Mouse (Mus musculus) forebrain, embryonic 16.5 days (tissue): ENCODE measurements at regions not wholly inside any gene's neighbourhood (a gene's known extent, or its start where the extent isn't known, plus 50 kb on each side); places are given as distances from the start of the nearest gene placed in this dataset.
"Not testable (repeated sequence)": the region's sequence is repeated elsewhere in the genome, so short reads cannot be mapped to it uniquely, and the experiment has no call there.

Source experiments
- ATAC-seq: fragments of 200-750 bp; cut with Nextera tagmentation; 2 replicates; pipeline ENCODE4 v1.8.0; 2017; ENCODE audit warnings: mild to moderate bottlenecking, moderate library complexity
- H3K27ac ChIP-seq: fragments of 300-500 bp; sonication (generic); 2 replicates; pipeline ENCODE4 v1.5.1; 2014; ENCODE audit warnings: low read length, control low read depth
- H3K27me3 ChIP-seq: fragments of 300-500 bp; sonication (generic); replicated peaks from 2 replicates; pipeline ENCODE4 v1.6.1; 2014; ENCODE audit warnings: low read length; ENCODE audit not compliant: control insufficient read depth, insufficient read depth
- H3K36me3 ChIP-seq: fragments of 300-500 bp; sonication (generic); 2 replicates; pipeline ENCODE4 v1.6.1; 2014; ENCODE audit not compliant: control insufficient read depth, insufficient read depth
- H3K4me1 ChIP-seq: fragments of 300-500 bp; sonication (generic); replicated peaks from 2 replicates; pipeline ENCODE4 v1.6.1; 2014; ENCODE audit warnings: low read length; ENCODE audit not compliant: control insufficient read depth, insufficient read depth
- H3K4me2 ChIP-seq: fragments of 300-500 bp; sonication (generic); 2 replicates; pipeline ENCODE4 v1.6.1; 2014; ENCODE audit warnings: mild to moderate bottlenecking, low read length, control low read depth
- H3K4me3 ChIP-seq: fragments of 300-500 bp; sonication (generic); replicated peaks from 2 replicates; pipeline ENCODE4 v1.5.1; 2014; ENCODE audit warnings: mild to moderate bottlenecking, low read length, control low read depth
- H3K9ac ChIP-seq: fragments of 300-500 bp; sonication (generic); replicated peaks from 2 replicates; pipeline ENCODE4 v1.6.1; 2014; ENCODE audit warnings: low read depth, low read length, control low read depth
- H3K9me3 ChIP-seq: fragments of 300-500 bp; sonication (generic); 2 replicates; pipeline ENCODE4 v1.6.1; 2016; ENCODE audit warnings: low read length; ENCODE audit not compliant: control insufficient read depth
- WGBS: fragments of 180-500 bp; shearing (Covaris S2); extraction: QIAGEN DNeasy Blood & Tissue Kit; methylation state at CpG from one replicate; pipeline ENCODE4 v1.1.7; 2014; 5-methylcytosine and 5-hydroxymethylcytosine counted together

GRCm38 (mm10) chr7:113688717-113689116 is 77.1 kb upstream of the Spon1 start:
- Histone ChIP-seq H3K9me3 (no peaks in the 10 kb centered on the region), H3K4me2 (no peak overlapping the region)

GRCm38 (mm10) chr7:113689131-113689530 is 76.7 kb upstream of the Spon1 start:
- WGBS: 91% methylated on average over 2 of the region's 2 CpGs
- Histone ChIP-seq H3K4me1 (no peaks in the 10 kb centered on the region), H3K9me3 (no peaks in the 10 kb centered on the region), H3K9ac (no peak overlapping the region), H3K36me3 (no peaks in the 10 kb centered on the region), H3K4me3 (no peak overlapping the region), H3K27me3 (no peaks in the 10 kb centered on the region), H3K4me2 (no peak overlapping the region), H3K27ac (no peak overlapping the region)
- no peak for ATAC-seq

More at GRCm38 (mm10) chr7:113688717-113689116, 77.1 kb upstream of the Spon1 start:
- Histone ChIP-seq H3K9ac (no peak overlapping the region), H3K4me3 (no peak overlapping the region), H3K36me3 (no peaks in the 10 kb centered on the region), H3K4me1 (no peaks in the 10 kb centered on the region), H3K27ac (no peak overlapping the region), H3K27me3 (no peaks in the 10 kb centered on the region)
- 97% methylated on average over 1 of the region's 1 CpGs for WGBS
- ATAC-seq: no peak

DNA sequence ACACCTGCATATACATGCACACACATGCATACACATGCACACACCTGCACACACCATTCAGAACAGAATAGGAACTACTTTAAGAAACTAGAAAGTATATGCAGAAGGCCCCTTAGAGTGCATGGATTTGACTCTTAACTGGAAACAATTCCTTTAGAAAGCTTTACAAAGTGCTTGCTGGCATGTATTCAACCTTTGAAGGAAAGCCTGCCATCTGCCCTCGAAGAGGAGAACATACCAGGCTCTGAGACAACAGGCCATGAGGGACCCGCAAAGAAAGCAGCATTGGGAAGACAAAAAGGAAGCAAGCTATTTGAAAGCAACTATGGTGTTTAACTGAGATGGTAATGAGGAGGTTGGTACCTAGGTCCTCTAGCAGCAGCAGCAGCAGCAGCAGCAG is 74.0 kb upstream of the Spon1 start:
- H3K27ac ChIP-seq: no peak overlapping the region
- H3K27me3 ChIP-seq: no peaks in the 10 kb centered on the region
- H3K4me1 ChIP-seq: no peaks in the 10 kb centered on the region
- no peak overlapping the region for H3K9ac ChIP-seq
- no peak for ATAC-seq
- WGBS: 17% methylated on average over 2 of the region's 2 CpGs
- H3K9me3 ChIP-seq: no peaks in the 10 kb centered on the region
- no peak overlapping the region for H3K4me2 ChIP-seq
- H3K4me3 ChIP-seq: no peak overlapping the region
- H3K36me3 ChIP-seq: no peaks in the 10 kb centered on the region

DNA sequence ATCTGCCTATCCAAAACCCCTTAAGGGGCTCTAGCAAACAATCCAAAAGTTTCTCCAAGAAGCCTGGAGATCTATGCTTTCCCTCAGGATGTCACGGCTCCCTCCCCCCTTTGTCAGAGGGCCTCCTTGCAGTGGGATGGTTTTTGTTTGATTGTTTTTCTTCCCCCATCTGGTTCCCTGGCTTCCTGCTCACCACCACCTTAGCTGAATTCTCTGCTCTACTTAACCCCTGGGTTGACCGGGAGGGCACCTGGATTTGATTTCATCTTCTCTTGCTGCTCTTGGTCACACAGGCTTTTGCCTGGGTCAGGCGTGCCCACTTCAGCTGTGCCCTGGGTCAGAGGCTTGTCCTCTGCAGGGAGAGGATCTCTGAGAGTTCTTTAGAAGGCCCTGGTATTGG is 72.3 kb upstream of the Spon1 start:
- Histone ChIP-seq H3K4me1 (no peaks in the 10 kb centered on the region), H3K4me3 (no peak overlapping the region), H3K9me3 (no peaks in the 10 kb centered on the region), H3K27ac (no peak overlapping the region), H3K9ac (no peak overlapping the region), H3K27me3 (no peaks in the 10 kb centered on the region), H3K36me3 (no peaks in the 10 kb centered on the region), H3K4me2 (no peak overlapping the region)
- no peak for ATAC-seq
- 81% methylated on average over 3 of the region's 3 CpGs for WGBS

DNA sequence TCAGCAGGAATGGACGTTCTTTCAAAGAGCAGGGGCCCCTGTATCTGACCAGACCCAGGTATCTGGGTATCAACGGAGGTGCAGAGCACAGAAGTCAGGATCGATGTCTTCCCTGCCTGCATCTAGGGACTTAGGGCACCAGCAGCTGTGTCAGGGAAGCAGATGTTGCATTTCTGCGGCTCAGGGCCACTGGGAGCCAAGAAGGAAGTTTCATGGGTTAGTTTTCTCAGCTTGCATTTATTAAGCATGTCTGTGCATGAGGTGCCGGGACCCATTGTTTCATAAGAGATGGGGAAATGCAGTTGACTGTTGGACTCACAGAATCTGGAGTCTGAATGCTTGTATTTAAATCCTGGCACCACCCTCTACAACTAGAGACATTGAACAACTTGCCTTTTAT is 71.3 kb upstream of the Spon1 start:
- 66% methylated on average over 5 of the region's 5 CpGs for WGBS
- Histone ChIP-seq H3K27me3 (no peaks in the 10 kb centered on the region), H3K9ac (no peak overlapping the region), H3K4me3 (no peak overlapping the region), H3K27ac (no peak overlapping the region), H3K4me1 (no peaks in the 10 kb centered on the region), H3K9me3 (no peaks in the 10 kb centered on the region), H3K4me2 (no peak overlapping the region), H3K36me3 (no peaks in the 10 kb centered on the region)
- ATAC-seq: no peak

GRCm38 (mm10) chr7:113705929-113706328 is 59.9 kb upstream of the Spon1 start:
- H3K9me3 ChIP-seq: peaks cover 2% of the 10 kb centered on the region; the same call in 1 of the 2 replicates
- no peak overlapping the region for H3K9ac ChIP-seq
- no peaks in the 10 kb centered on the region for H3K4me1 ChIP-seq
- H3K27ac ChIP-seq: no peak overlapping the region
- H3K4me2 ChIP-seq: no peak overlapping the region
- H3K27me3 ChIP-seq: no peaks in the 10 kb centered on the region
- no peaks in the 10 kb centered on the region for H3K36me3 ChIP-seq
- no peak overlapping the region for H3K4me3 ChIP-seq
- ATAC-seq: no peak

- Histone ChIP-seq H3K9me3 (peaks cover 2% of the 10 kb centered on the region; the same call in 1 of the 2 replicates), H3K27ac (no peak overlapping the region), H3K4me2 (no peak overlapping the region), H3K9ac (no peak overlapping the region), H3K4me3 (no peak overlapping the region), H3K36me3 (no peaks in the 10 kb centered on the region), H3K4me1 (no peaks in the 10 kb centered on the region), H3K27me3 (no peaks in the 10 kb centered on the region)
- ATAC-seq: no peak
- WGBS: 64% methylated on average over 2 of the region's 2 CpGs
These were observed 58.2 kb upstream of the Spon1 start for GRCm38 (mm10) chr7:113707596-113707995.

DNA sequence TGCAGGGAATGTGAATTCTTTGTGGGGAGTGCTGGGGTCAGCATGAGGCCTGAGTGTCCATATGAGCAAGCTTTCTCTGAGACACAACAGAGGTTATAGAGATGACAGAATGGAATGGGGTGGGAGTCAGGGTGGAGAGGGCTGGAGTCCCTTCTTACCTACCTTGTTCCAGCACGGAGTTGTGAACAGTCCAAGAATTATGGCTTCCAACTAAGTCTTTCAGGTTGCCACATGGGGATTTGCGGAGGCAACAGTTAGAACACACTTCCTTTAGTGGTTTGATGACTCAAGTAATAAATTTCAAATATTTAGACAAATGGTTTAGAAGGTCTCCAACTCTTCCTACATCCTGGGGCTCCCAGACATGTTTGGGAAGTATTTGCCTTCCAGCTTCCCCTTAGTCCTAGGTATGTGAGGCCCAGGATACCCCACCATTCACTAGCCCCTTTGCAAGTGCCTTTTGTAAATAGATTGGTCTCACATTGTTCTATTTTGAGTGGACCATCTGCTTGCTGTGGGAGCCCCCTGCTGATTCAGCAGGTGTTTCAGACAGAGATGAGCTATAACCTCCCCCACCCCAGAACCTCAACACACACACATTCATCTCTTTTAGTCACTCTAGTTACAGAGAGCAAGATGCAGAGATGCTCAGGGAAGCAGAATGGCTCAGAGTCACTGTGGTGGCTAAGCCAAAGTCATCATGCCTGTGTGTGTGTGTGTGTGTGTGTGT is 55.1 kb upstream of the Spon1 start:
- H3K36me3 ChIP-seq: no peaks in the 10 kb centered on the region
- H3K27me3 ChIP-seq: no peaks in the 10 kb centered on the region
- no peaks in the 10 kb centered on the region for H3K4me1 ChIP-seq
- no peak overlapping the region for H3K4me3 ChIP-seq
- H3K4me2 ChIP-seq: no peak overlapping the region
- peaks cover 2% of the 10 kb centered on the region; the same call in 1 of the 2 replicates for H3K9me3 ChIP-seq
- 88% methylated on average over 2 of the region's 2 CpGs for WGBS
- H3K27ac ChIP-seq: no peak overlapping the region
- H3K9ac ChIP-seq: no peak overlapping the region
- ATAC-seq: no peak

GRCm38 (mm10) chr7:113711356-113711755 is 54.4 kb upstream of the Spon1 start:
- H3K4me3 ChIP-seq, H3K36me3 ChIP-seq, H3K9ac ChIP-seq, H3K9me3 ChIP-seq, H3K27me3 ChIP-seq, ATAC-seq, H3K4me2 ChIP-seq, H3K27ac ChIP-seq, H3K4me1 ChIP-seq: not testable (repeated sequence)
- 71% methylated on average over 3 of the region's 3 CpGs for WGBS
